Mouse (Mus musculus): ENCODE measurements around the gene Fpgt. TPM values are rescaled to one million over a fixed set of nuclear protein-coding genes. Genes with fewer than 3 reads are reported as not detected.

Gene Fpgt
- polyA plus RNA-seq, 1 experiment from 2014 or later: 20.9 TPM

DNA sequence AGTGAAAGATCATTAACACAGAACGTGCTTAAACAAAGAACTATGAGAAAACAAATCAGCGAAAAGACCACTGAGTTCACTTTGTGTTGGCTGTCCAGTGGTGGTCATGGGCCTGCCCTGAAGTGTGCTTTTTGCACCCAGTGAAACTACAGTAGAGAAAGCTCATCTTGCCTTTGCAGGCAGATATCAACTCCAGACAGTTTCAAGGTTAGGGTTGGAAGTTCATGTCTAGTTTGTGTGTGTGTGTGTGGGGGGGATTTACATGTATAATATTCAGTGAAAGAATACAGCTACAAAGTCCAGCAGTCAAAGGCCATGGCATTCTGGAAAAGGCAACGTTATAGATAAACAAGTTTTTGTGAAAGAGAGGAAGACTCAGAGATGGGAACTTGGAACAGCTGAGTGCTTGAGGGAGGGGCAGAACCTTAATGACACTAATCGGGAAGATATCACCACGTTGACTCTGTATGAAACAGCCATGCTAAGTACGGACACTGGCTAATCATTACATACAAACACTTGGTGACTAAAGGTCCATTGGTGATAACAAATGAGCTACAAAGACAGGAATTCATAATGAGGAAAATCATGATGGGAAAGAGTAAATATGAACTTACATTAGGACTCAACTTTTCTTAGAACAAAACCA lies 34.3 kb downstream of the Fpgt start:
- Histone ChIP-seq H3K4me3 (ENCODE audit: low read depth, low read length) (no peak overlapping the region), H3K36me3 (replicated peaks; ENCODE audit: control insufficient read depth, insufficient read depth, low read depth, low read length) (no peaks in the 10 kb centered on the region), H3K9ac (replicated peaks; ENCODE audit: low read length) (no peak overlapping the region), H3K4me2 (ENCODE audit: low read depth, low read length) (no peak overlapping the region), H3K9me3 (replicated peaks; ENCODE audit: control insufficient read depth, low read length) (no peaks in the 10 kb centered on the region), H3K27me3 (ENCODE audit: control insufficient read depth, insufficient read depth, low read length) (no peaks in the 10 kb centered on the region), H3K4me1 (ENCODE audit: control insufficient read depth, insufficient read depth, low read length) (no peaks in the 10 kb centered on the region), H3K27ac (replicated peaks; ENCODE audit: low read depth, low read length) (no peak overlapping the region)
- 79% methylated on average over 6 of the region's 6 CpGs for WGBS
- DNase-seq (ENCODE audit: low spot score): no peak
- no peak for ATAC-seq (replicated peaks; ENCODE audit: insufficient number of reproducible peaks, low FRiP score, low TSS enrichment, low read depth)

DNA sequence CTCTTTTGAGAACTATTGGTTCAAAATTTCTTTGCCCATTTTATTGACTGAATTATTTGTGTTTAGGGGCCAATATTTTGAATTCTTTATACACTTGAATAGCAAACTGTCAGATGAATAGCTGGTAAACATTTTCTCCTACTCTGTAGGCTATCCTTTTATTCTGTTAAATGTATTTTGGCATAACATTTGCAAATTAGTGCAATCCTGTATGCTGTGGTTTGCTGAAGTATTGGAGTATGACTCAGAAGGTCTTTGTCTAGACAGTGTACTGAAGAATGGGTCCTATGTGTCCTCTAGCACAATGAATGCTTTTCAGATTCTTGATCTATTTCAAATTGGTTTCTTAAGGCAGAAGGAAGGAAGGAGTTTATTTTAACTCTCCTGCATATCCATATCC lies 35.6 kb downstream of the Fpgt start:
- Histone ChIP-seq H3K27ac (replicated peaks; ENCODE audit: low read depth, low read length) (no peak overlapping the region), H3K9ac (replicated peaks; ENCODE audit: low read length) (no peak overlapping the region), H3K27me3 (ENCODE audit: control insufficient read depth, insufficient read depth, low read length) (no peaks in the 10 kb centered on the region), H3K9me3 (replicated peaks; ENCODE audit: control insufficient read depth, low read length) (no peaks in the 10 kb centered on the region), H3K4me1 (ENCODE audit: control insufficient read depth, insufficient read depth, low read length) (no peaks in the 10 kb centered on the region), H3K4me3 (ENCODE audit: low read depth, low read length) (no peak overlapping the region), H3K4me2 (ENCODE audit: low read depth, low read length) (no peak overlapping the region), H3K36me3 (replicated peaks; ENCODE audit: control insufficient read depth, insufficient read depth, low read depth, low read length) (no peaks in the 10 kb centered on the region)
- ATAC-seq (replicated peaks; ENCODE audit: insufficient number of reproducible peaks, low FRiP score, low TSS enrichment, low read depth): no peak
- no peak for DNase-seq (ENCODE audit: low spot score)

DNA sequence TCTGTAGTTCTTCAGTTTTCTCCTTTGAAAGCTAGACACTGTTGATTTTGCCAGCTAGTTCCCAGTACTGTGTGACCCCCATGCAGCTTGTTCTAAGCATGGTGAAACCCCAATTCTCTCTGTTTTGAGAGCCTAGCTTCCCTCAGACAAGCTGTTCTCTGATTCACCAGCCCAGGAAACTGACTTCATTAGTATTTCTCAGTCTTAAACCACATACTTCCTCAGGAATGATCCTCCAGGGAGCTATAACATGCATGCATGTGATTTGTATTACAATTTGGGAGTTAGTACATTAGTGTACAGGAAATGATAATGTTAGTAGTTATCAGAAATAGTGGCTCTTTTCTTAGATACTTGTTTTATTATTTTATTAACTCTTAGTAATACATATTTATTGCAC lies 36.6 kb downstream of the Fpgt start:
- H3K9me3 ChIP-seq (replicated peaks; ENCODE audit: control insufficient read depth, low read length): no peaks in the 10 kb centered on the region
- no peaks in the 10 kb centered on the region for H3K36me3 ChIP-seq (replicated peaks; ENCODE audit: control insufficient read depth, insufficient read depth, low read depth, low read length)

DNA sequence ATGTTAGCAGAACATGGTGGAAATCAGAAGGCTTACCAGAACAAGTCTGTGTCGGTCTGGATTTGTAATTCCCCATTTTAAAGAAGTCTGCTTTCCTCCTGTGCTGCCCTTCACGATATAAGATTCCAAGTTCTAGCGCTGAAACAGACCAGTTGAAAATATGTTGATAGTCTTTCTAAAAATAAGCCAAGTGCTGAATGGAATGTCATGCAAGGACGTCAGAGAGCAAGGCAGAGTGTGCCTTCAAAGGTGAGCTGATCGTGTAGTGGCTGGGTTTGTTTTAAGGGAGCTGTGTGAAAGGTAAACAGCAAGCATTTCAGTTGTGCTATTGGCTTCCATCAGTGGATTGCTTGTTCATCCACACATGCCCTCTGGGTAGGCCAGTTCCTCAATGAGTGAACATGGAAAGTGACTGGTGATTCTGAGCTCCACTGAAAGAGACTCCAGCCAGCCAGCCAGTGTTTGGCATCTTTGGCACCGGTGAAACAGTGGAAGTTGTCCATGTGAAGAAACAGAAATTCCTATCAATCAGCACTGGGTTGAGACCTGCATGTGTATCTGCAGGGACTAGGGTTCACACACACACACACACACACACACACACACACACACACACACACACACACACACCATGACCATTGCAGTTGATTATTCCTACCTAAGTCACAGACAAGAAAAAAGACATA lies 37.8 kb downstream of the Fpgt start, which contains the start of gene Tnni3k:
TSS of gene Tnni3k (minus strand) at position 177 of the 686 bp plus-strand sequence.
- ATAC-seq (replicated peaks; ENCODE audit: insufficient number of reproducible peaks, low FRiP score, low TSS enrichment, low read depth) (no peak), DNase-seq (ENCODE audit: low spot score) (no peak)
- 72% methylated on average over 6 of the region's 6 CpGs for WGBS
- Histone ChIP-seq H3K9ac (replicated peaks; ENCODE audit: low read length) (no peak within 1 kb of the TSS), H3K4me1 (ENCODE audit: control insufficient read depth, insufficient read depth, low read length) (no peaks in the 10 kb centered on the region), H3K27ac (replicated peaks; ENCODE audit: low read depth, low read length) (no peak within 1 kb of the TSS), H3K4me3 (ENCODE audit: low read depth, low read length) (no peak within 1 kb of the TSS), H3K36me3 (replicated peaks; ENCODE audit: control insufficient read depth, insufficient read depth, low read depth, low read length) (no peaks in the 10 kb centered on the region), H3K9me3 (replicated peaks; ENCODE audit: control insufficient read depth, low read length) (no peaks in the 10 kb centered on the region), H3K4me2 (ENCODE audit: low read depth, low read length) (no peak within 1 kb of the TSS), H3K27me3 (ENCODE audit: control insufficient read depth, insufficient read depth, low read length) (no peaks in the 10 kb centered on the region)

More for the DNA sequence above, 36.6 kb downstream of the Fpgt start:
- Histone ChIP-seq H3K27me3 (ENCODE audit: control insufficient read depth, insufficient read depth, low read length) (no peaks in the 10 kb centered on the region), H3K9ac (replicated peaks; ENCODE audit: low read length) (no peak overlapping the region), H3K4me1 (ENCODE audit: control insufficient read depth, insufficient read depth, low read length) (no peaks in the 10 kb centered on the region), H3K27ac (replicated peaks; ENCODE audit: low read depth, low read length) (no peak overlapping the region), H3K4me2 (ENCODE audit: low read depth, low read length) (no peak overlapping the region), H3K4me3 (ENCODE audit: low read depth, low read length) (no peak overlapping the region)
- DNase-seq (ENCODE audit: low spot score): no peak
- no peak for ATAC-seq (replicated peaks; ENCODE audit: insufficient number of reproducible peaks, low FRiP score, low TSS enrichment, low read depth)

DNA sequence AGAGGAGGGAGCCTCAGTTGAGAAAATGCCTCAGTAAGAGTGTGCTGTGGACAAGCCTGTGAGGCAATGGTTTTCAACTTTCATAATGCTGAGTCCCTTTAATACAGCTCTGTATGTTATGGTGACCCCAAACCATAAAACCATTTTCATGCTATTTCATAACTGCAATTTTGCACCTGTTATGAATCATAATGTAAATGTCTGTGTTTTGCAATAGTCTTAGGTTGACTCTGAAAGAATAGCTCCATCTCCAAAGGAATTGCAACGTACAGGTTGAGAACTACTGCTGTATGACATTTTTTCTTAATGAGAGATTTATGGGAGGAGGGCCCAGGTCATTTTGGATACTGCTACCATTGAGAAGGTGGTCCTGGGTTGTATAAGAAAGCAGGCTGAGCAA lies 40.0 kb downstream of the Fpgt start:
- Histone ChIP-seq H3K4me2 (ENCODE audit: low read depth, low read length) (no peak overlapping the region), H3K36me3 (replicated peaks; ENCODE audit: control insufficient read depth, insufficient read depth, low read depth, low read length) (no peaks in the 10 kb centered on the region), H3K4me1 (ENCODE audit: control insufficient read depth, insufficient read depth, low read length) (no peaks in the 10 kb centered on the region), H3K27me3 (ENCODE audit: control insufficient read depth, insufficient read depth, low read length) (no peaks in the 10 kb centered on the region), H3K27ac (replicated peaks; ENCODE audit: low read depth, low read length) (no peak overlapping the region), H3K9me3 (replicated peaks; ENCODE audit: control insufficient read depth, low read length) (no peaks in the 10 kb centered on the region), H3K9ac (replicated peaks; ENCODE audit: low read length) (no peak overlapping the region), H3K4me3 (ENCODE audit: low read depth, low read length) (no peak overlapping the region)
- no peak for DNase-seq (ENCODE audit: low spot score)
- ATAC-seq (replicated peaks; ENCODE audit: insufficient number of reproducible peaks, low FRiP score, low TSS enrichment, low read depth): no peak
- WGBS: 59% methylated on average over 1 of the region's 1 CpGs

DNA sequence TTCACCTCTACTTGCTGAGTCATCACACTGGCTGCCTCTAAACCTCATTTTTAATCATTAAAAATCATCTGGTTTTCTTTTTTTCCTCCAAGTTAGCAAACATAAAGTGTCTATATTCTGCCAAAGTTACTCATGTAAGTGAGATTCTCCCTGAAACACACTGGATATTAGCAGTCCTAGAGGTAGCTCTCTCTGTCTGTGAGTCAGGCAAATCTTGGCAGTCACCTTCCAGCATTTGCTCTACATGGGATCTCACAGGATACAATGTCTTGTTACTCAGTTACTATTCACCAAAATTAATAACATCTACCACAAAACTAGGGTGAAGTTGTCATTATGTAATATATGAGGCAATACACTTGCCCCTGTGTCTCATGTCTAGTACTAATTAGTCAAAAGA lies 41.2 kb downstream of the Fpgt start:
- H3K4me1 ChIP-seq (ENCODE audit: control insufficient read depth, insufficient read depth, low read length): no peaks in the 10 kb centered on the region
- H3K4me2 ChIP-seq (ENCODE audit: low read depth, low read length): no peak overlapping the region
- no peaks in the 10 kb centered on the region for H3K27me3 ChIP-seq (ENCODE audit: control insufficient read depth, insufficient read depth, low read length)
- no peaks in the 10 kb centered on the region for H3K9me3 ChIP-seq (replicated peaks; ENCODE audit: control insufficient read depth, low read length)
- H3K9ac ChIP-seq (replicated peaks; ENCODE audit: low read length): no peak overlapping the region
- ATAC-seq (replicated peaks; ENCODE audit: insufficient number of reproducible peaks, low FRiP score, low TSS enrichment, low read depth): no peak
- DNase-seq (ENCODE audit: low spot score): no peak
- H3K4me3 ChIP-seq (ENCODE audit: low read depth, low read length): no peak overlapping the region
- no peaks in the 10 kb centered on the region for H3K36me3 ChIP-seq (replicated peaks; ENCODE audit: control insufficient read depth, insufficient read depth, low read depth, low read length)
- H3K27ac ChIP-seq (replicated peaks; ENCODE audit: low read depth, low read length): no peak overlapping the region

DNA sequence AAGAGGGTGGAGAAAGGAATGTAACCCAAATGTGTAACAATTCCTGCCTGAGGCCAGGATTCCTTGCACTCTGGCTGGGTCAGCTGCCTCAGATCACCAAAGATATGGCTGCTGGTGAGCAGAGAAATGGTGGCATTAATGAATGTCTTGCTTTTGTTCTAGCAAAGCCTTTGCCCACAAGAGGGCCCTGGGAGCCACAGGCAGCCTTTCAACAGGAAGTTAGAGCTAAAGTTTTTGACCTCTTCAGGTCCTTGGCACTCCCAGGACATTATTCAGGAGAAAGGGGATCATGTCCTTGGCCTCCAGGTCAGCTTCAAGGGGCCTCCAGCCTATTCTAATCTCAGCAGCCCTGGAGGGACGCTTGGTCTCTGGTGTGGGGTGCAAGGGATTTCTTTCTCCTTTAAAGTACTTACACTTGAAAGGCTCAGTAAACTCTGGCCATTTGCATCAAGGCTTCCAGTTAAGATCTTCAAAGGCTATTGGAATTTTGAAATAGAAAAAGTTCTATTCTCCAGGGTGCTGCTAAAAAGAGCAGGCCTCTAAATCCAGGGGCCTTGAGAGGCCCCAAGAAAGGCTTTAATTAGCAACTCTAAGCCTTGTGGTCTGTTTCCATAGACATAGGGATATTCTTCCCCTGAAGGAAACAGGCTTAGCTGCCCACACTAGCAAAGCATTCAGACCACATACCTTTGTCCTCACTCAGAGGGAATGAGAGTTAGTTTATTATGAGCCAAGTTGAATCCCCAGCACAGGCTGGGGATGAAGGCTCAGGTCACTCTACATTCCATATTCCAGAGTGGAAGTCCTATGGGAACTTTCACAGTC lies 54.0 kb downstream of the Fpgt start:
- Histone ChIP-seq H3K4me1 (ENCODE audit: control insufficient read depth, insufficient read depth, low read length) (no peaks in the 10 kb centered on the region), H3K4me3 (ENCODE audit: low read depth, low read length) (no peak overlapping the region), H3K27me3 (ENCODE audit: control insufficient read depth, insufficient read depth, low read length) (no peaks in the 10 kb centered on the region), H3K27ac (replicated peaks; ENCODE audit: low read depth, low read length) (no peak overlapping the region), H3K4me2 (ENCODE audit: low read depth, low read length) (no peak overlapping the region), H3K36me3 (replicated peaks; ENCODE audit: control insufficient read depth, insufficient read depth, low read depth, low read length) (no peaks in the 10 kb centered on the region), H3K9ac (replicated peaks; ENCODE audit: low read length) (no peak overlapping the region), H3K9me3 (replicated peaks; ENCODE audit: control insufficient read depth, low read length) (no peaks in the 10 kb centered on the region)
- ATAC-seq (replicated peaks; ENCODE audit: insufficient number of reproducible peaks, low FRiP score, low TSS enrichment, low read depth) (no peak), DNase-seq (ENCODE audit: low spot score) (peak; percentile 1)
- whole genome bisulfite sequencing: 16% methylated on average over 1 of the region's 1 CpGs
